Mouse (Mus musculus): Measurements from ENCODE around the gene Tet3.

The Tet3 gene

GRCm38 (mm10) chr6:83326761-83327160, 132.1 kb downstream of the Tet3 start:
- DNase-seq (ENCODE audit: low read depth, low spot score), result no peak

- no peak for DNase-seq (ENCODE audit: low read depth, low spot score)
Measured at GRCm38 (mm10) chr6:83326394-83326736, 132.5 kb downstream of the Tet3 start.

- DNase-seq (ENCODE audit: low read depth, low spot score), result peak; percentile 96
Measured at GRCm38 (mm10) chr6:83325525-83326393, 133.1 kb downstream of the Tet3 start, which contains the start of the genes Mthfd2 and Mob1a. TSS of gene Mthfd2 (minus strand) at chr6:83325908. TSS of gene Mob1a (plus strand) at chr6:83326016.

- DNase-seq (ENCODE audit: low read depth, low spot score), result no peak
Measured at GRCm38 (mm10) chr6:83323652-83324419, 135.0 kb downstream of the Tet3 start.

- DNase-seq (ENCODE audit: low read depth, low spot score), result no peak
Measured at GRCm38 (mm10) chr6:83322794-83323193, 136.1 kb downstream of the Tet3 start.

- DNase-seq (ENCODE audit: low read depth, low spot score), result no peak
Measured at GRCm38 (mm10) chr6:83321927-83322326, 137.0 kb downstream of the Tet3 start.

DNA sequence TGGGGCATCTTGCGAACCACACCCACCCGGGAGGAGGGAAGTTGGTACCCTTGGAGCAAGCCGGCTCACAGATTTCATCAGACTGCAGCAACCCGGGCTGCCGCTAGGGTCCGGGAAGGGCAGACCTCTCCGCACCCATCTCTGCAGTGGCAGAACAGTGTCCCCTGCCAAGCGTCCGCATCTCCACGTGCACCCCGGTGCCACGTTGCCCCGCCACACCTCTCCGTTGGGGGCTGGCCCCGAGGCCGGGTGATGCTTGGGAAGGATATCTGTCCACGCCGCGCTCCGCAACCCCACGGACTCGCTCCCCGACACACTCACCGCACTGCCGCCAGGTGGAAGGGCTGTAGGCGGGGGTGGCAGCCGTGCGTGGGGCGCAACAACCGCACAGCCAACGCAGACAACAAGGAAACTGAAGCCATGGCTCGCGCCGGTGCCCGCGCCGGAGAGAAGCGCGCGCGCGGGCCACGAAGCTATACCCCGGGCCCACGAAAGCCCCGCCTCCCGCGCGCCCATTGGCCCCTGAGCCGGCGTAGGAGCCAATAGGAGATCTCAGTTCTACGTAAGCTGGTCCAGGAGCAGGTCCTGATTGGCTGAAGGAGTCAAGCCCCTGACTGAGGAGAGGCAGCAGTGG, 141.7 kb downstream of the Tet3 start:
- DNase-seq (ENCODE audit: low read depth, low spot score), result peak; percentile 95

DNA sequence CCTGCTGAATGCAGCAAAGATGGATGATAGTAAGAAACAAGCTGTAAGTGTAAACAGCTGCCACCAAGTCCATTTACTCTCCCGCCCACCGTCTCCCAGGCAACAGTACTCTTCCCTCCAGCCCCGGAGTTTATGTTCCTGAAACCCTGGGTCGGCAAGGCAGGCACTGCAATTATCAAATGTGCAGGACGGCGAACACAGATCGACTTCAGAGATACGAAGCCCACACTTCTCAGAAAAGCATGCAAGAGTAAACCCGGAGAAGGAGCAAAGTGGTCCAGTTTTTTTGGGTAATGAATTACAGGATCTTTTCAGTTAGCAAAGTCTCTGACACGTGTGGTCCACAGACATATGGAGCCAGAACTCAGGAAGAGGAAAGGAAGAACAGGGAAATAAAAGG, 142.9 kb downstream of the Tet3 start:
- peak; percentile 26 for DNase-seq (ENCODE audit: low read depth, low spot score)

- DNase-seq (ENCODE audit: low read depth, low spot score), result no peak
Measured at GRCm38 (mm10) chr6:83315293-83315692, 143.6 kb downstream of the Tet3 start.

GRCm38 (mm10) chr6:83312514-83312913, 146.4 kb downstream of the Tet3 start:
- no peak for DNase-seq (ENCODE audit: low read depth, low spot score)
